Mouse (Mus musculus): ENCODE measurements at regions not wholly inside any gene's neighbourhood (a gene's known extent, or its start where the extent isn't known, plus 50 kb on each side); places are given as distances from the start of the nearest gene placed in this dataset.

DNA sequence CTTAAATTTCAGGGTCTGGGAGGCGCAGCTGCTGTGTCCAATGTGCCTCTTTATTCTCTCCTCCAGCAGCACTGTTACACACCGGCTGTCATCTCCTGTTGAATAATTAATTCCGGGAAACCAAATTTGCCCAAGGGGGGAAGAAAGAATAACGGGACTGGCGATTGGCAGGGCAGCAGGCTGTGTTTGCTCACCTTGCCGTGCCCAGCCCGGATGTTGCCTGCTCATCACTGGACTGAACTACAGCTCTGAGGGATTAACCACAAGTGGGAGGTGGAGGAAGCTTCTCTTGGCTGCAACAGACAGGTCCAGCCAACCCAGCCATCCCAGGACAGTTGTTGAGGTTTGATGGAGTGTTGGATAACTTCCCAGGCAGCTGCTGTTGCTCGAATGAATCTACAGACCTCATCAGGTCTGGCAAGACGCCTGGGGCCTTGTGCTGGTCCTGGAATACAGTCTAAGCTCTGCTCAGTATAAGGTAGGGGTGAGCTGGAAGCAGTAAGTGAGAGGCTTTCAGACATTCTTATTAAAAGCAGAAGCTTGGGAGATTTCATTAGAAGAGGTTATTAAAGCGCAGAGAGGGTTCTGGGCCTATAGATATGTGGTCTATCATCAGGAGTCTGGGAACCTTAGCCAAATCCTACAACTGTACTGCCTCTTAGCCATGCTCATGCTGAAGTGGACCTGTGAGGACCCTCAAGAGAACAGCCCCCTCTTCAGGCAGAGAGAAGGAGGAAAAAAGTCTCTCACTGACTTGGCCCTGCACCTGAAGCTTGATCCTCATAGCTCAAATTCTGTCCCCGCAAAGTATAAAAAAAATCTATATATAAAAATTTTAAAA lies 291.8 kb downstream of the Il20rb start:
- no peak for DNase-seq (ENCODE audit: low read depth)

DNA sequence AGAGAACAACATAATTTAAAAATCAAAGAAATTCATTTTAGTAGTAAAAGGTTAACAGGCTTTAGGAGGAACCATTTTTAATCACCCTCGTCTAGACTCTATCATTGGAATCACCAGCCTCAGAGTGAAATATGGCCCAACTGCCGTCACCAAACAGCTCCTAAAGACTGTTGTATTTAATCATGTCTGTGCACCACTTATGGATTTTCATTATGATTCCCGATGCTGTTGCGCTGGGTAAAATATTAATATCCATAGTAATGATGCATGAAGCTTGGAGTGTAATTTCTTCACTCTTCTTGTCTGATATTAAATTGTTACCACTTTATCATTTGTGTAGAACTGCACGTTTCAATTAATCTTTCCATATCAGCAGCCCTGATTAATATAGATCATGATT lies 292.4 kb downstream of the Il20rb start:
- DNase-seq (ENCODE audit: low read depth): no peak

DNA sequence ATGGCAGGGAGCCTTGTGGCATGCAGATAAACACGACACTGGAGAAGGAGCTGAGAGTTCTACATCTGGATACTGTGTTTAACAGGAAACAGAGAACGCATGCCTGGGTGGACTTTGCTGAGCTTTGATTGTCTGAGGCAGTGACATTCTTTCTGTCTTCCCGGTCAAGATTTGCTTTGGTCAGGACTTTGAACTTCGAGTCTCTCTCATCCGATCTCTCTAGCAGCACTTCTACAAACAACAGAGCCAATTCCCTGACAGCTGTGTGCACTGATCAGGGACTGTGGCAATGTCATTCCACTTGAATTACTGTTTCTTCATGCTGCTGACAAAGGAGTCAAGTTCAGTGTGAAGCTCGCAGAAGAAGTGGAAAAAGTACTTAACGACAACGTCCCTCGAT lies 302.5 kb downstream of the Il20rb start:
- DNase-seq (ENCODE audit: low read depth): no peak

DNA sequence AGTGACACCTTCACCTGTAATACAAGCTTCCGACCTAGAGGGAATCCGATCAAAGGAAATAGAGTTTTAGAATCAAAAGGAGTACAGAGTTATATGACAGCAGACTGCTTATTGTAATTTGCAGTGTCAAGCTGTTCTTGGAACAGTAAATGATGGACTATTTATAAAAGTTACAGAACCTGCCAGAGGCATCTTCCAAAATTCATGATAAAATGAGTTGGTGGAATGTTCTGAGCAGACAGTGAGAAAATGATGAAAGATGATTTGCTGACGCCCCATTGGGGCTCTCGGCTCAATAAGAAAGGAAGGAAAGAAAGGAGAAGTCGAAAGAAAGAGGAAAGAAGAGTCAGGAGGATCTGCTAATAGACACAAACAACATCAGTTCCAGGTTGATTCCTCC lies 300.3 kb upstream of the Sox14 start:
- DNase-seq (ENCODE audit: low read depth): no peak

DNA sequence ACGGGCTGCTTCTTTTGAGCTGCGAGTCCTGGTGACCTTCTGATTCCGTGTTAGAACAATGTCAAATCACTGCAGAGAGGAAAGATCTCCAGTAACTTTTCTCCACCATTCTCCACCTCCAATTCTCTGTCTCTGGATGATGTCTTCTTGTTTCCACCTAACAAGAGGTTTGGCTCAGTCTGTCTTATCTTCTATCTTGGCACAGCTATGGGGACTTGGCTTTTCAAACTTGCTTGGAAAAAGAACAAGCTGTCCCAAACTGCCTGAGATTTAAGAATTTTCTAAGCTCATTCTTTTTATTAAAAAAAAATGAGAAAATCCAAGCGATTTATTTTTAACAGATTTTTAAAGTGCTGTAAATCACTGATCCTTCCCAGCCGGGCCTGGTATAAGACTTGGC lies 290.3 kb upstream of the Sox14 start:
- DNase-seq (ENCODE audit: low read depth): no peak

DNA sequence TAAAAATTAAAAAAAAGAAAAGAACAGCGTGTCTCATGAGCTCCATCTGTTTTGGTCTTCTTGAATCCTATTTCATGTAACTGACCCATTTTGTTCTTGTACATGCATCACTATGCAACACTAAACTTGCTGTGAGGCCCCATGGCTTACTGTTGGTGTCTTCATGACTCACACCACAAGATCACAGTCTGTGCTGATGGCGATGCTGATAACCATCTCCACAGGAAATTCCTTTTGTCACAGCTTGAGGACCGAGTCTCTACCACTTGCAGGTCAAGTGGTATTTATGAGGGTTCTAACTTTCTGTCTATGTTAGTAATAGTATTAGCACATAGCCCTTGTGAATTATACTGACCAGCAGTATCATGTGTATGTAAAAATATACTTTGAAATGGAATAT lies 286.0 kb upstream of the Sox14 start:
- DNase-seq (ENCODE audit: low read depth): peak; percentile 77
